Mouse (Mus musculus) urinary bladder, postnatal 25 days (tissue): ENCODE results near the gene Ubr3.
"Not testable (repeated sequence)": the region's sequence is repeated elsewhere in the genome, so short reads cannot be mapped to it uniquely, and the experiment has no call there.

ENCODE experiments used
- DNase-seq: peaks from one replicate; pipeline ENCODE4 v3.0.0; 2022; ENCODE audit warnings: low spot score

Gene Ubr3

GRCm38 (mm10) chr2:69907394-69907793, 10.3 kb downstream of the Ubr3 start:
- DNase-seq = not testable (repeated sequence)

GRCm38 (mm10) chr2:69912801-69913200, 15.8 kb downstream of the Ubr3 start:
- no peak for DNase-seq

- no peak for DNase-seq
These were observed 20.3 kb downstream of the Ubr3 start for GRCm38 (mm10) chr2:69917301-69917700.

GRCm38 (mm10) chr2:69924943-69925342, 27.9 kb downstream of the Ubr3 start:
- DNase-seq = no peak

- DNase-seq = no peak
These were observed 39.3 kb downstream of the Ubr3 start for GRCm38 (mm10) chr2:69936331-69936730.

DNA sequence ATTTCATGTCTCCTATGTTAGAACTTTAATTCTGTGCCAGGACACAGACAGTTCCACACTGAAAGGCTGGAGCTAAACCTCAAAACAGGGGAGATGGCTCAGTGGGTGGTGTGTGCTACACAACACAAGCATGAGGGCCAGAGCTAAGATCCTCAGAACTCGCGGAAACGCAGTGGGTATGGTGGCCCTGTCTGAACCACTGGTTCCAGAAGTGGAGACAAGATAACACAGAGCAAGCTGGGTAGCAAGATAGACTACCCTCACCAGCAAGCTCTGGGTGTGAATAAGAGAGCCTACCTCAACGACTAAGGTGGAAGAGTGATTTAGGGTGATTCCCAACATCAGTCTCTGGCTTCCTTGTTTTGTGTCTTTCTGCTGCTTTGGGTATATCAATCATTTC, 42.2 kb downstream of the Ubr3 start:
- no peak for DNase-seq

DNA sequence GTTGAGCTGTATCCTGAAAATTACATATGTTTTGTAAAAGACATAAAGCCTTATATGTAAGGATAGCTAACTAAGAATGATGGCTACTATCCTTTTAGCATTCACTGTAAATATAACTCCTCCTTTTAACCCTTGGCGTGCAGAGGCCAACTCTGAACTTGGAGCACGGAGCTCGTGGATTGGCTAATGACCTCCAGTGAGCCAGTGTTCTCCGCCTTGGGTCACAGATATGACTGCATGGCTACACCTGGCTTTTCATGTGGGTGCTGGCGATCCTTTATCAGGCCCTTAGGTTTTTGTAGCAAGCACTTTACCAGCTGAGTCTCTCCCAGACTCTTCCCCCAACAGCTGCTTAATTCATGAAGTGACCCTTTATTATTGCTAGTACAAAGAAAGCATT, 42.6 kb downstream of the Ubr3 start:
- DNase-seq = no peak

DNA sequence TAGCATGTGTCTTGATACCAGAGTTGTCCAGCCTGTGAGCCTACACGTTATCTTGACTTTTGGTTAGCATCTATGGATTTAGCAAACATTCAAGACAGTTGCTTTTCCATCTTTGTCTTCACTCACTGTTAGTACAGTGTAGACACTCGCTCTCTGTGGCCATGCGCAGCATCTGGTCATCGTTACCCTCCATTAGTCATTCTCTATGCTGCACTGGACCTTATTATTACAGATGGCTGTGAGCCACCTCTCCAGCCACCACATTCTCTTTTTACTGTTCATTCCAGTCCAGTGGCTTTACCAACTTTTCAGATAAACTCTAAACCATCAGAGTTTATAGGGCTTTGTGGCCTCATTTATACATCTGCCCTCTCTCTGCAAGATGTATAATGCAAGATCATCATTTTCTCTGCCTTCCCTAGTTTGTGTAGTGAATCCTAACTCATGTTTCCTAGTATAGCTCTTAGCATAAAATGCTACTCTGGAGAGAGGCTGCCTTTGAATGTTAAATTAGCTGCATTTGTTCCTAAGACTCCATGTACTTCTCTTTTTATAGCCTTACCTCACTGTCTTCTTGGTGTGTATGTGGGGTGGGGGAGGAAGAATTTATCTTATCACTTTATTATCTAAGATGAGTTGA, 44.5 kb downstream of the Ubr3 start:
- no peak for DNase-seq

- no peak for DNase-seq
These were observed 55.8 kb downstream of the Ubr3 start for GRCm38 (mm10) chr2:69952849-69953248.

DNA sequence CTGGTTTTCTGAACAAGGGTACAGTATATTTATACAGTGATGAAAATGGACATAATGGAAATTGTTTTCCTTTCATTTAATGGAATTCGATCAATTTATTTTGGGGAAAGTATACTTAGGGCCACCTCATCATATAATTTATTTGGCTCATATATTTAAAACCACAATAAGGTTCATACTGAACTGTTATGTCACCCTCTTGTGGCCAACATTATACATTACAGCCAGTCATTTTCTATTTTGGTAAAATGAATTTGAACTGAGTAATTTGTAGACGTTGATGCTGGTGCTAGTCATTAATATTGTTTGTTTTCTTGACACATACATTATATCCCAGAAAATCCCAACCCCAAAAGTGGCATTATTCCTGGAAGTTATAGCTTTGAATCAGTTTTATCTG, 58.6 kb downstream of the Ubr3 start:
- DNase-seq = no peak

DNA sequence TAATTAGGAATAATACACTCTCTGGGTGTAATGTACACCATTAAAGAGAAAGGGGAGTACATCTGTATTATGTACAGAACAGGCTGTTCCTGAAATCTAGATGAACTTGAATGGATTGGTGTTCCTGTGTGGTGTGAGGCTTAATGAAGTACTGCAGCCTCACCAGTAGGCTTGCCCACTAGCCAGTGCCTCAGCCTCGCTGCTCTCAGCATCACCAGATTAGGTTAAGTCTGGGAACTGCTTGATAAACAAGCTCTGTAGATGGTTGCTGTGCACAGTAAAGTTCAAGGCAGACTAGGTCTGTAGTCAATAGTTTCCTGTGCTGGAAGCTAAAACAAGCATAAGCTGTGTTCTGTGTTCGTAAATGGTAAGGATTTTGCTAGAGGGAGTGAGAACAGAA, 60.6 kb downstream of the Ubr3 start:
- no peak for DNase-seq

GRCm38 (mm10) chr2:69974896-69975295, 77.8 kb downstream of the Ubr3 start:
- DNase-seq = no peak

DNA sequence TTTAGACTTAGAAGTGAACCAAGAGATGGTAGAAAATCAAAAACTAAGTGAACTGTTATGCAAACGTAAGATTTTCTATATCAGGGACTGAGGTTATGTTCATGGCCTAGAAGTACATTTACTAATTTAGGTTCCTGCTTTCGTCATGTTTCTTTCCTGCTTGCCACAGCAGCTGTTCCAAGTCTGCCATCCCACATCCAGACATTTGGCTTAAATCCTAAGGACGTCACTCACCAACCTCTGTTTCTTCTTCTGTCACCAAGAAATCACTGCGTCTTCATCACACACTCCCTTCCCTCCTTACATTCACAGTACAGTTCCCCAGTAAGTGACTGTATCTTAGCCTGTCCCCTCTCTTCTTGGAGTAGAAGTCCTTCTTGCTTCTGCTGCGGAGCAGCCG, 92.2 kb downstream of the Ubr3 start:
- no peak for DNase-seq

GRCm38 (mm10) chr2:69990647-69991046, 93.6 kb downstream of the Ubr3 start:
- DNase-seq = no peak

GRCm38 (mm10) chr2:69994082-69994736, 97.2 kb downstream of the Ubr3 start:
- DNase-seq = not testable (repeated sequence)

DNA sequence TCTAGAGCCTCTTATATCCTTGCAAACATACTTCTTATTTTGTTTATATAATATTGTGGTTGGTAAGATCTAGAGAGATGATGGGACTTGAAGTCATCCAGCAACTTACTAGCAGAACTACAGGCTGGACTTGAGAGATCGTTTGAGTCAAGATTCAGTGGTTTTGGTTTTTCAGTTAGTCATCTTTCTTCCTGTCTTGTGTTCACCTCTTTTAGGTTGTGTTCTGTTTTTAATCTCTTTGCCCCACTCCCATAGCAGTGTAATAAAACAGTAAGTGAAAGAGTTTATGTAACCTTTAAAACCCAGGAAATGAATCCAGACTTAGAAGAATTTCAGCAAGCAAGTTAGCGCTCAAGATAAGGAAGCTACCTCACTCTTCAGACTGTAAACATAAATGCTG, 97.7 kb downstream of the Ubr3 start:
- no peak for DNase-seq

DNA sequence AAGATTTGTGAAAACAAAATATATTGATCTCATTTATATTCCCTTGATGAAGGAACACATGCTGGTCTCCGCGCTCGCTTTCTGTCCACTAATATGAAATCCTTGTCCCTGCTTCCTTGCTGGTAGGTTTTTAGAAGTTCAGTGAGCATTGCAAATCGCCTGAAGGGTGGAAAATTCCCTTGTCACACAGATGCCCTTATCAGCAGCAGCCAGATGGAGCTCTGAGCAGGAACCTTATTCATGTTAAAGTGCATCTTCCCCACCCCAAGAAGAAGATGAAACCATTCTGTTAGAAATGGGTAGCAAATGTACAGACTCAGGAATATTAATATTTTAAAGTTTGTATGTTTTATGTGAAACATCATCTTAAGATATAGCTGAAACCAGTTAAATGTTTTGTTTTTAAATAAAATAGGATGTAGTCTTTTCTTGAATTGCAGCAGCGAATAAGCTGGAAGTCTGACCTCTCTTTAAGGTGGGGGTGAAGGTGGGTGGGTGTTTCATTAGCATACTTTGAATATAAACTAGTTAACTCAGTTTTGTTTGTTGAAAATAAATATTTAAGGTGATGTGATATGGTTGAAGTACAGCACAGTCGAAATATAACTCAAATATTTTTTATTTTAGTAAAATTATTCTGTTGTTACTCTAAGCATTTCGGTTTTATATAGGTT, 102.2 kb downstream of the Ubr3 start:
- DNase-seq = no peak

DNA sequence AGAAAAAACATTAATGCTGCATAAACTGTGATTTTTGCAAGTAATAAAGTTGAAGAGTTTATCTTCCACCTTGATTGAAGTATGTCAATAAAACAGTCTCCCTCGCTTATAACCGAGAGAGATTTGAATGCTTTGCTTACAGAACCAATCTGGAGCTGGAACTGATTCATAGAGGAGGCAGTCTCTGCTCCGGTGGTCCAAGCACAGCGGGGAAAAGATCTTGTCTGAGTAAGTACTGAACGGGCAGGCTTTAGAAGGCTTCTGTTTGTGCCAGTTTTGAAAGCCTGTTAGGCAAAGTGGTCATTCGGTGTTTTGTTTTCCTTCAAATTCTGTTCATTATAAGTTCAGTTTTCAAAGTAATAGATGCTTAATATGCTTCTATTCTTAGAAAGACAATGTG, 103.3 kb downstream of the Ubr3 start:
- DNase-seq = no peak

GRCm38 (mm10) chr2:70006492-70006891, 109.4 kb downstream of the Ubr3 start:
- DNase-seq = no peak

- no peak for DNase-seq
These were observed 115.9 kb downstream of the Ubr3 start for GRCm38 (mm10) chr2:70012941-70013340.

GRCm38 (mm10) chr2:70018236-70018635, 121.2 kb downstream of the Ubr3 start:
- peak; percentile 36 for DNase-seq

- DNase-seq = no peak
These were observed 127.4 kb downstream of the Ubr3 start for GRCm38 (mm10) chr2:70024454-70024853.

- DNase-seq = no peak
These were observed 128.7 kb downstream of the Ubr3 start for GRCm38 (mm10) chr2:70025711-70026110.

DNA sequence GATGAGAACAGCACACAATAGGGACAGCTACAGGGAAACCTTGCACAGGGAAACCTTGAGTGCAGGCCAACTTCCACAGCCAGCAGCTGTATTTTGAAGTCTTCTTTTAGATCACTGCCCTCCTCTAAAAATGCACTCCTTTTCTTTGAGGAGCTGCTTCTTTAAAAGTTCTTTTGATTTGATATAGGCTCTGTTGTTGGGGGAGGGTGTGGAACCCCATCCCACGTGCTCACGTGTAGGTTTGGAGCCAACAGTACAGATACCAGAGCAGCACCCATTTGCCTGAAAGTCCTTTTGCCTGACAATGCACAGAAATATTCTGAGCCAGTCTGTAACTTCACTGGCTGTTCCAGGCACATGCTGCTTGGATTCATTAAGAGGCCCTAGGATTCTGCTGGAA, 134.4 kb downstream of the Ubr3 start:
- DNase-seq = no peak
